Mouse (Mus musculus) intestine, postnatal 0 days (tissue): ENCODE measurements at regions not wholly inside any gene's neighbourhood (a gene's known extent, or its start where the extent isn't known, plus 50 kb on each side); places are given as distances from the start of the nearest gene placed in this dataset.
A peak's percentile ranks its signal among the peaks of the same experiment; 100 is the strongest.

Experiments
- ATAC-seq: fragments of 200-750 bp; cut with Nextera tagmentation; 2 replicates; pipeline ENCODE4 v1.8.0; 2017; ENCODE audit warnings: mild to moderate bottlenecking, moderate TSS enrichment, moderate library complexity
- H3K27ac ChIP-seq: fragments of 300-500 bp; sonication (generic); 2 replicates; pipeline ENCODE4 v1.5.1; 2014; ENCODE audit warnings: mild to moderate bottlenecking, low read depth, low read length, moderate library complexity
- H3K27me3 ChIP-seq: fragments of 300-500 bp; sonication (generic); replicated peaks from 2 replicates; pipeline ENCODE4 v1.6.1; 2014; ENCODE audit warnings: low read length, mixed read lengths; ENCODE audit not compliant: control insufficient read depth, insufficient read depth
- H3K36me3 ChIP-seq: fragments of 300-500 bp; sonication (generic); 2 replicates; pipeline ENCODE4 v1.6.1; 2014; ENCODE audit warnings: mild to moderate bottlenecking, moderate library complexity; ENCODE audit not compliant: control insufficient read depth, insufficient read depth
- H3K4me1 ChIP-seq: fragments of 300-500 bp; sonication (generic); replicated peaks from 2 replicates; pipeline ENCODE4 v1.6.1; 2014; ENCODE audit warnings: antibody characterized with exemption, low read length, mixed read lengths; ENCODE audit not compliant: control insufficient read depth, insufficient read depth
- H3K4me2 ChIP-seq: fragments of 300-500 bp; sonication (generic); replicated peaks from 2 replicates; pipeline ENCODE4 v1.6.1; 2014; ENCODE audit warnings: low read depth, mild to moderate bottlenecking, moderate library complexity
- H3K4me3 ChIP-seq: fragments of 300-500 bp; sonication (generic); 2 replicates; pipeline ENCODE4 v1.5.1; 2014; ENCODE audit warnings: low read depth, low read length
- H3K9ac ChIP-seq: fragments of 300-500 bp; sonication (generic); 2 replicates; pipeline ENCODE4 v1.6.1; 2014; ENCODE audit warnings: mild to moderate bottlenecking, low read depth, low read length
- H3K9me3 ChIP-seq: fragments of 300-500 bp; sonication (generic); 2 replicates; pipeline ENCODE4 v1.6.1; 2016; ENCODE audit warnings: mixed run types; ENCODE audit not compliant: control insufficient read depth
- CTCF ChIP-seq: sonication (generic); IDR thresholded peaks from 2 replicates; pipeline ENCODE4 v1.5.1; 2016; ENCODE audit warnings: low read depth, mild to moderate bottlenecking, control low read depth, antibody characterized with exemption, moderate library complexity
- WGBS: fragments of 180-500 bp; shearing (Covaris S2); extraction: QIAGEN DNeasy Blood & Tissue Kit; methylation state at CpG from one replicate; pipeline ENCODE4 v1.1.7; 2014; 5-methylcytosine and 5-hydroxymethylcytosine counted together

DNA sequence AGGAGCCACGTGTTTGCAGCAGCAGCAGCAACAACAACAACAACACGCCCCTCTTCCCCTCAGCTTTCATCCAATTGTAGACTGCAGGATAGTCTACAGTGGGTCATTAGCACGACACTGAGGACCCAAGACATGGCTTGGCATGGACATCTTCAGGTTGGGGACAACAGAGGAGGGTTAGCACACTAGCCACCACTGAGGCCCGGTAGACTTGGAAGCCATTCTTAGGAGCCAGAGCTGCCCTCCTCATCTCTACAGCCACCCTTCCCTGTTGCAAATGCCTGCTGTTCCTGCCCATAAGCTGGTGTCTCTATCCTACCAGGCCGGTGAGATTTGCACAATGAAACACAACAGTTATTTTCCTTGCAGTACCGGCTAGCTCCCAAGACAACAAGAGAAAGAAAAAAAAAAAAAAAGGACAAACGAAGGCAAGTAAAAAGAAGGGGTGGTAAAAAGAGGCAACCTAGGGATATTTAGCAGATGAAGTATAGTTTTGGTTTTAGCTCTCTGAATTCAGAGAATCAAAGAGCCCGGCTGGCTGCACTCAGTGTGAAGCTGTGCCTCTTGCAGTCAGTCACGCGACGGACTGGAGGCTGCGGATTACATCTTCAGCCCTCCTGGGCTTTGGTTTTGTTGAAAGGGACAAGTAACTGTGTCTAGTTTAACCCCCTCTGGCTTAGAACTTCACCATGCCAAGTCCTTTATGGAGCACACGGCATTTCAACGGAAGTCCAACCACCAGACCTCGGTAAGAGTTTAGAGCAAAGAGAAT is 421.9 kb upstream of the Mki67 start:
- no peak for TF ChIP-seq CTCF
- no peaks in the 10 kb centered on the region for H3K9me3 ChIP-seq
- no peak overlapping the region for H3K27ac ChIP-seq
- H3K36me3 ChIP-seq: no peaks in the 10 kb centered on the region
- H3K27me3 ChIP-seq: no peaks in the 10 kb centered on the region
- H3K4me3 ChIP-seq: no peak overlapping the region
- H3K9ac ChIP-seq: no peak overlapping the region
- WGBS: 79% methylated on average over 15 of the region's 15 CpGs
- H3K4me1 ChIP-seq: no peaks in the 10 kb centered on the region
- H3K4me2 ChIP-seq: no peak overlapping the region
- no peak for ATAC-seq

DNA sequence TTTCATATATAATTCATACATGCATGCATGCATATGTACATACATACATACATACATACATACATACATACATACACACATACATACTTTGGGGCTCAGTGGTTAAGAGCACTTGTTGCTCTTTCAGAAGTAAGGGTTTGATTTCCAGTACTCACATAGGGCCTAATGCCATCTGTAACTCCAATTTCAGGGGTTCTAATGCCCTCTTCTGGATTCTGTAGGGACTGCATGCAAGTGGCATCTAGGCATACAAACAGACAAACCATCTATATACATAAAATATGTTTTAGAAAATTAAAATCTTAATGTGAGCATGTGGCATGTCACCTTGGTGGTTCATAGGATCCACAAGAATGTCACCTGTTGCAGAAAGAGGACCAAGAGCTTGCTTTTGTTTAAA is 426.7 kb upstream of the Mki67 start:
- peak; percentile 56 for TF ChIP-seq CTCF
- no peaks in the 10 kb centered on the region for H3K27me3 ChIP-seq
- H3K9me3 ChIP-seq: no peaks in the 10 kb centered on the region
- no peaks in the 10 kb centered on the region for H3K36me3 ChIP-seq
- no peak overlapping the region for H3K4me2 ChIP-seq
- ATAC-seq: no peak
- no peak overlapping the region for H3K27ac ChIP-seq
- no peak overlapping the region for H3K9ac ChIP-seq
- H3K4me3 ChIP-seq: no peak overlapping the region
- no peaks in the 10 kb centered on the region for H3K4me1 ChIP-seq

DNA sequence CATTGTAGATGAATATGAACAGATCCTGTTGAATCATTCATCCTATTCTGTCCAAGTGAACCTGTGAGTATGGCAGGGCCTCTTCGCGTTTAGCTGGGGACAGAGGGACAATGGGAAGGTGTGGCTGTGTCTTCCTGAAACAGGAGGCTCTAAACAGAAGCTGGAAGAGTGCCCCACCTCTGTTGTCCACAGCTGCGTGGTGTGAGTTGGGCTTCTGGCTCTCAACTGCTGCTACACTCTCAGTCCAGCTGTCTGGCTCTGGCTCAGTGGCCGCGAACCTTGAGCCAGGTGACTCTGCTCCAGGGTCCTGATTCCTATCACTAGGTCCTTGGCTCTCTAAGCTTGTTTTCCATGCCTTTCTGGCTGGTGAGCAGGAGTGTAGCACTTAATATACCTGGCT is 434.0 kb upstream of the Mki67 start:
- TF ChIP-seq CTCF: no peak
- Histone ChIP-seq H3K36me3 (no peaks in the 10 kb centered on the region), H3K4me1 (no peaks in the 10 kb centered on the region), H3K4me2 (no peak overlapping the region), H3K9ac (no peak overlapping the region), H3K9me3 (no peaks in the 10 kb centered on the region), H3K27ac (no peak overlapping the region), H3K4me3 (no peak overlapping the region), H3K27me3 (no peaks in the 10 kb centered on the region)
- 58% methylated on average over 5 of the region's 5 CpGs for WGBS
- ATAC-seq: no peak

DNA sequence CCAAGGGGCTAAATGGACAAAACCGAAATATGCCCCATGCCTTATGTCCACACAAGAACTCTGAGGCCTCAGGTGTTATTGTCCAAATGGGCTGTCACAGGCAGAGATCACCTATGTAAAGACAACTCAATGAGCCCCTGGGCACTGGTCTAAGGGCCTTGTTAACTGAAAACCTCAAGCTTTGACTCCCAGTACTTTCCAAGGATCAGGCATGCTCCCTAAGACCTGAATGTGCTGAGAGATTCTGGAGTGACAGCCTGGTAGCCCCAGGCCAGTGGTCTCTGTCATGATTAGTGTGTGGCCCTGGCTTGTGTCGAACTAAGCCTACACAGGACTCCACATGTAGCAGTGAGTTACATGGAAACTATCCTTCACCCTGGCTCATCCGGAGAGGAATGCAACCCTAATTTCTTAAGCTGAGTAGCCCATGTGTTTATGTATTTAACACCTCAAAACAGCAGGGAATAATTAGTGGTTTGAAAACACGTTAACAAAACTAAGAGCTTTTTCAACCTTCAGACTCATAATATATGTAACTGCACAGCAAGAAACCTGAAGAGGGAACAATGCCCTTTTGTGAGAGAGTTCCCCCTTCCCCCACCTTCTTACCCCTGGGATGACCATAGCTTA is 435.3 kb upstream of the Mki67 start:
- Histone ChIP-seq H3K4me3 (no peak overlapping the region), H3K36me3 (no peaks in the 10 kb centered on the region), H3K9ac (no peak overlapping the region), H3K9me3 (no peaks in the 10 kb centered on the region), H3K4me2 (no peak overlapping the region), H3K27me3 (no peaks in the 10 kb centered on the region), H3K4me1 (no peaks in the 10 kb centered on the region), H3K27ac (no peak overlapping the region)
- ATAC-seq: no peak
- WGBS: 68% methylated on average over 4 of the region's 4 CpGs
- TF ChIP-seq CTCF: no peak

DNA sequence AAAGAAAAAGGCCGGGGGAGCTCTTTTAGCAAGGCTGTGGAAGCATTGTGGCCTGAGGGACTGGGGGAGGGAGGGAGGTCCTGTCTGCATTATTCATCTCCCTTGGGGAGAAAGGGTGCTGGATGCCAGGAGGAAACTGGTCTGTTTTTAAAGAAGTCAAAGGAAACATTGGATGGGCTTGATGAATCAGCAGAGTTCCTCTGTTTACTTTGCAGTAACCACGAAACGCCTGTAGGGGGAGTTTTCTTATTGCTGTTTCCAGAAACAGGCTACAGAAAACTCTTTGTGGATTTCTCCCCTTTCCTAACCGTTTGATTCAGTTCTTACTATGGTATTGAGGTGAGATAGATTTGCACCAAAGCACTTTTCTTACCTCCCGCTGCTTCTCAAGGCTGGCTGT is 436.3 kb upstream of the Mki67 start:
- no peaks in the 10 kb centered on the region for H3K4me1 ChIP-seq
- H3K4me2 ChIP-seq: no peak overlapping the region
- no peaks in the 10 kb centered on the region for H3K36me3 ChIP-seq
- no peak overlapping the region for H3K27ac ChIP-seq
- H3K9ac ChIP-seq: no peak overlapping the region
- no peaks in the 10 kb centered on the region for H3K9me3 ChIP-seq
- H3K27me3 ChIP-seq: no peaks in the 10 kb centered on the region
- peak; percentile 68 for TF ChIP-seq CTCF
- no peak overlapping the region for H3K4me3 ChIP-seq
- ATAC-seq: no peak
- 47% methylated on average over 5 of the region's 5 CpGs for WGBS

GRCm38 (mm10) chr7:136153621-136154020 is 437.5 kb upstream of the Mki67 start:
- Histone ChIP-seq H3K27me3 (no peaks in the 10 kb centered on the region), H3K9ac (no peak overlapping the region), H3K4me2 (no peak overlapping the region), H3K36me3 (no peaks in the 10 kb centered on the region), H3K4me3 (no peak overlapping the region), H3K9me3 (no peaks in the 10 kb centered on the region), H3K4me1 (no peaks in the 10 kb centered on the region), H3K27ac (no peak overlapping the region)
- TF ChIP-seq CTCF: no peak
- no peak for ATAC-seq
- WGBS: 77% methylated on average over 3 of the region's 3 CpGs
